Mouse (Mus musculus) A20 (cell line): Measurements from ENCODE around the gene Eif4e2.

ENCODE experiments used
- DNase-seq: peaks from one replicate; pipeline ENCODE4 v3.0.0-alpha.2; 2011; ENCODE audit warnings: low read depth, low spot score

Gene Eif4e2

GRCm38 (mm10) chr1:87201848-87202247, 11.9 kb upstream of the Eif4e2 start:
- no peak for DNase-seq

DNA sequence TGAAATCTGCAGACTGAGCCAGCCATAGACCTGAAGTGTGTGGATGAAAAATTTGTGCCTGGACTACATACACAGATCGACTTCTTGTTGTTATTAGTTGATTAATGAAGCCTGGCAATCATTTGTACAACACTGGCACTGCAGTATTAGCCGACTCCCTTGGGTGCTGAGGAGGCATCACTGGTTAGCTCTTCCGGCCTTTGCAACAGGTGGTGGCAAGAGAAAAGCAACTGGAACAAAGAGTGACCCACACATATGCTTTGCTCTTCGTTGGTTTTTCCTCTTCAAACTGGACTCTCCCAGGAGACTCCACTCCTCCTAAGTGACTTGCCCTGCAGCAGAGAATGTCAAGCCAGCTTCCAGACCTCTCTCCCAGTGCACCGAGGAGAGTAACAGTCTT, 9.9 kb upstream of the Eif4e2 start:
- no peak for DNase-seq

- no peak for DNase-seq
These were observed 9.2 kb upstream of the Eif4e2 start, which contains the start of gene Chrng for GRCm38 (mm10) chr1:87204465-87204864. Gene Chrng, plus strand, starts transcription at chr1:87204657.

- no peak for DNase-seq
These were observed 8.7 kb upstream of the Eif4e2 start for GRCm38 (mm10) chr1:87205038-87205437.

DNA sequence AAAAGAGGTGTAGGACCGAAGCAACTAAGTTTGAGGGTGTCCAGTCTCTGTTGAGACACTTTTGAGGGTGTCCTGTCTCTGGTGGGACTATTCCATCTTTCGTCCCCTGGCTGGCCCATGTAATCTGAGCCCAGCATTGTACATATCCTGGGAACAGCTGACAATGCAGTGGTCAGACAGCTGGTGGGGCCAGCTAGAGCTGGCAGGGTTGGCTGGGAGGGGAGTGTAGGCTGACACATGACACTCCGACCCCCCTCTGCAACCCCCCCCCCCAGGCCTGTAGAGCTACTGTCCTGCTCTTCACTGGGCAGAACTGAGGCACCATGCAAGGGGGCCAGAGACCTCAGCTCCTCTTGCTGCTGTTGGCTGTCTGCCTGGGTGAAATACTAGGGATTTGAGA, 8.2 kb upstream of the Eif4e2 start:
- no peak for DNase-seq

- DNase-seq: peak; percentile 49
These were observed 7.4 kb upstream of the Eif4e2 start for GRCm38 (mm10) chr1:87206339-87206738.

GRCm38 (mm10) chr1:87211431-87211830, 2.3 kb upstream of the Eif4e2 start:
- DNase-seq: no peak

GRCm38 (mm10) chr1:87214748-87215147, 1.0 kb downstream of the Eif4e2 start:
- DNase-seq: peak; percentile 48

DNA sequence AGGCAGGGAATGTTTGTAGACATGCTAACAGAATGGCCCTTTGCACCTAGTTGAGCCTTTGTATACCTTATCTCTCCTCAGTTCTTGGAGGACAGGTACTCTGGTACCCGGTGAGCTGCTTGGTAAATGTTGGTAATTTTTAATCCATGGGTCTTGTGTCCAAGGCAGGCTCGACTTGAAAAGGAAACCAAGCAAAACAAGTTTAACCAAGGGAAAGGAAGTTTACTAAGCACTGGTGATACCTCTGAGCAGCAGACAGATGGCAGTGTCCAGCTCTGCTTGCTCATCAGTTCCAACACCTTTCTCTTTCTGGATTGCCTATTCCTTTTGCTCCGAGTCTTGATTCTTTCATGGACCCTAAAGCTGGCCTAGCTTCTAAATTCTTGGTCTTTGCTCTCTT, 4.2 kb downstream of the Eif4e2 start:
- peak; percentile 32 for DNase-seq

- DNase-seq: no peak
These were observed 12.0 kb downstream of the Eif4e2 start for GRCm38 (mm10) chr1:87225739-87226138.

GRCm38 (mm10) chr1:87226409-87227159, 12.9 kb downstream of the Eif4e2 start:
- DNase-seq: no peak

- DNase-seq: no peak
These were observed 13.4 kb downstream of the Eif4e2 start for GRCm38 (mm10) chr1:87227160-87227550.

DNA sequence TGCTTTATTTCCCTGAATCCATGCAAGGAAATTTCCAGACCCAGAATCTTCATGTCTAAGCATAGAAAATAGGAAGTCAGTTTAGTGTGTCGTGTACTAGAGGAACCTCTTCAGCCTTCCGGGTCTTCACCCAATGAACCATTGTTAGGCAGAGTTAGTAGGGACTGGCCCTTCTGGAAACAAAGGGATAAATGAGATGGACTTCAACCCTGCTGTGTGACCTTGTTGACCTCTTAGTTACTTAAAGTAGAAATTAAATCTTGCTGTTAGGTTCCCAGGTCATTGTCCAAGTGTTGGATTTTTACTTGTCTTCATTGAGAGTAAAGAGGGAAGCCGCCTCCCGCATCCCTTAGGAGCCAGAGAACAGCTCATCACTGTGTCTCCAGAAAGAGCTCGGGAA, 16.9 kb downstream of the Eif4e2 start:
- DNase-seq: no peak

DNA sequence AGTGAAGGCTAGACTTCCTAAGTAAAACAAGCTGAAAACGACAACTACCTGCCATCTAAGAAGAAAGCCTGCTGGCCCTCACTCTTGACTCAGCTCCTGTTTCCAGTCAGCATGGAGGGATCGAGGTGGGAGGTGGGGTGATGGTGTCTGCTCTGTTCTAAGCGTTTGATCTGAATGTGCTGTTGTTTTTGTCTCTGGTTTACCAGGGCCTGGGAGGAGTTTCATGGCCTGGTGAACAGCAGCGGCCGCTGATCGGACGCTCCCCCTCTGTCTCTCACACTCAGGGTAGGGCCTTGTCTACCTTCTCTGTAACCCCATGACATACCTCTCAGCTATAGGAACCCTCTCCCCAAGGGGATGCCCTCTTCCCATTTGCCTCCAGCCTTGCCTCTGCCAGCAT, 18.5 kb downstream of the Eif4e2 start:
- DNase-seq: no peak

GRCm38 (mm10) chr1:87239056-87239455, 25.3 kb downstream of the Eif4e2 start:
- no peak for DNase-seq

DNA sequence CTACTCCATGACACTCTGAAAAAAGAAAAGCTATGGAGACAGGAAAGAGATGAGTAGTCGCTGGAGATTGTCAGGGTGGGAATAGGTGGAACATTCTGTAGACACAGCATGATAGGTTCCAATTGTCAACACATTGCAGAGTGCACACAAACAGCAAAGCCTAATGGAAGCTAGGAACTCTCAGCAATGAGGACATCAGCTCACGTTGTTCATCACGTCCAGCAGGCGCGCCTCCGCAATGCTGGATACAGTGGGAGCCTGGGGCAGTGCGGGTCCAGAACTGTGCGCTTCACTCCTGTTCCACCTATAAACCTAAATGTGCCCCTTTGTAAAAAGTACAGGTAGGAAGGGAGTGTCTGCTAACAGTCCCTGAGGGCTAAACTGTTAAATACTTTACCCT, 29.3 kb downstream of the Eif4e2 start:
- DNase-seq: no peak

DNA sequence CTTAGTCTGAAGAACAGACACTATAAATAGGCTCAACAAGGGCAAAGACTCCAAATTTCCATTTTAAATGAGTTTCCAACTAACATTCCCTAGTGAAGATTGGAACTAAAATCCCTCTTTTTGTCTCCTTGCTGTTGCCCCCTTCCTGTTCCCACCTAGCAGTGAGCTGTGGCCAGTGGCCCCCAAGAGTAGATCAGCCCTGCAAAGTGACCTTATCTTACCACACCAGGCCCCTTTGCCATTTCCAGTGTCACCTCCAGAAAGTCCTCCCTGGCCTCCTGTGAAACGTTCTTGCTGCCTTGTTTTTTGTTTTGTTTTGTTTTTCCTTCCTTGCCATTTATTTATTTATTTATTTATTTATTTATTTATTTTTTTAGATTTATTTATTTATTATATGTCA, 31.7 kb downstream of the Eif4e2 start:
- no peak for DNase-seq

- DNase-seq: peak; percentile 85
These were observed 32.5 kb downstream of the Eif4e2 start for GRCm38 (mm10) chr1:87245929-87246815.

DNA sequence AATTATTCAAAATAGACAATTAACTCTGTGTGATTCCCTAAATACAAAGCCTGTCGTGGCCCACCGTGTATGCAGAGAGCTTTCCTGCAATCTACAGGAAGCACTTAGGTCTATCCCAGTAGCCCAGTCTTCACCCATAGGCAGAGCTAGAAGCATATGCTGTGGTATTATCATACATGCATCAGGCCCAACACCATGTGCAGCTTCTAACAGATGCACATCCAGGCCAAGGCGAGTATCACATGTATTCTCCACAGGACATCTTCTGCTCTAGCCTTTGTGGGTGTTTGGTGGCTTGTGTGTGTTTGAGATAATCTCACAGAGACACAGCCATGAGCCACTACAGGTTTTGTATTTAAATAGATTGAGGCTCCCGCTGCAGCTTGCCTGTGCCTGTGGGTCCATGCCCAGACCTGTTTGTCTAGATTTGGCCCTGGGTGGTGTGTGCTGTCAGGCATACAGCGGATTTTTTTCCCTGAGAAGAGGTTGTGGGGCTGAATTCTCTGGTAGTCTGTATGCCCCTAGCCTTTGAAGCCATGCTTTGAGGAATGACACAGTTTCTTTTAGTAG, 38.4 kb downstream of the Eif4e2 start:
- DNase-seq: no peak

DNA sequence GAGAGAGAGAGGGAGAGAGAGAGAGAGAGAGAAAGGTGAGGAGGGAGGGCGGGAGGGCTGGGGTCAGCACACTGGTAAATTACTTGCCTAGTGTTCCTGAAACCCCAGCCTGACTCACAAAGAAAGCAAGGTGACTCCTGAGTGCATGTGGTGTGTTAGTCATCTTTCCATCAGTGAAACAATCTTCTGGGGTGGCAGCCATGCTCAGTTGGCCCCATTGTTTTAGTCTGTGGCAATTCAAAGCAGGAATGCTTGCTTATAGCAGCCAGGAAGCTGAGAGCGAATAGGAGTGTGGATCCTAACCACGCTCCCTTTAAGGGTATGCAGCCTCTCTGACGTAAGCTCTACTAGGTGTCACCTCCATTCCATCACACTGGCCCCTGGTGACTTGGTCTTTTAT, 41.5 kb downstream of the Eif4e2 start:
- no peak for DNase-seq

- DNase-seq: no peak
These were observed 44.0 kb downstream of the Eif4e2 start for GRCm38 (mm10) chr1:87257691-87258090.

GRCm38 (mm10) chr1:87258484-87258883, 44.8 kb downstream of the Eif4e2 start:
- no peak for DNase-seq
